Mouse (Mus musculus) stomach, postnatal 0 days (tissue): ENCODE measurements around the gene Glyctk.

Experiments
- CTCF ChIP-seq: IDR thresholded peaks from 2 replicates; pipeline ENCODE4 v1.5.1; 2016; ENCODE audit warnings: antibody characterized with exemption, low read depth, mild to moderate bottlenecking, moderate library complexity
- EP300 ChIP-seq: optimal IDR thresholded peaks from 2 replicates; pipeline ENCODE3; 2016; ENCODE audit warnings: antibody characterized with exemption

GRCm38 (mm10) chr9:106156921-106157622 is 866 bp downstream of the Glyctk start:
- TF ChIP-seq CTCF: no peak
- no peak for TF ChIP-seq EP300
